Mouse (Mus musculus): ENCODE data around the gene Tmprss3. TPM values are rescaled to one million over a fixed set of nuclear protein-coding genes. Genes with fewer than 3 reads are reported as not detected.
A peak's percentile ranks its signal among the peaks of the same experiment; 100 is the strongest.

Gene Tmprss3
- polyA plus RNA-seq, 1 experiment from 2014 or later = not detected

DNA sequence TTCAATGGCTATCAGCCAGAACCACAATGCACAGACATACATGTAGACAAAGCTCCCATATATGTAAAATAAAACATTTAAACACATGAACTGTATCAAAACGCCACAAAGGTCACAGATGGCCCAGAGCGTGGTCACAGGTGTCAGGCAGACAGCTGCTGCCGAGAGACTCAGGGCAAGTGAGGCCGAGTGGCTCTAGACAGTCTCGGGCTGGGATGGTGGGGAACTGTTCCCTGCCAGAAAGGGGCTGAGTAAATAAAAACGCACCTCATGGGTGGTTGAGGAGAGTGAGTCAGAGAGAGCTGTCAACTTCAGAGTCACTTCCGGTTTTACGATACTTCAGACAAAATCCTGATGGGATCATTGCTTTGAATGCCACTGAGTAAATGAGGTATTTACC is 25.8 kb upstream of the Tmprss3 start:
- H3K4me3 ChIP-seq = no peak overlapping the region
- 75% methylated on average over 8 of the region's 8 CpGs for WGBS
- no peak for ATAC-seq (ENCODE audit: extremely low read depth, insufficient number of reproducible peaks, low FRiP score, low TSS enrichment)

DNA sequence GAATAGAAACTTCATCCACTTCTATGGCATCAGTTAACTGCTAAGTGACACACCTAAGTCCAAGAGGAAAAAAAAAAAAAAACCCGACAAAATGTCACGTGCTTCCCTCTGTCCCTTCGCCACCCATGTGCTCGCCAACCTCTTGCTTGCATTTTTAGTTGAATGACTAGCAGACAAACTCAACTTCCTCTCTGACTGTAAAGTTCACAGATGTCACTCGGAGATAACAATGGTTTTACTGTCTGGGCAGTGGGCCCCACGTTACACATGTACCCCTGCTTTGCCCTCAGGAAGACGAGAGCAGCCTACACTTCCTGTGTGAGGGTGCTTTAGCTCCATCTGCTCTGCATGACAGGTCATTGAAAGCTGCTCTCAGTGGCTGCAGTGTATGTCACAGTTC is 25.1 kb upstream of the Tmprss3 start:
- Histone ChIP-seq H3K9me3 (no peaks in the 10 kb centered on the region), H3K36me3 (no peaks in the 10 kb centered on the region), H3K4me1 (no peaks in the 10 kb centered on the region; the same call in 1 of the 2 replicates), H3K9ac (no peak overlapping the region), H3K4me2 (no peak overlapping the region), H3K27ac (replicated peaks) (no peak overlapping the region), H3K27me3 (replicated peaks) (peaks cover 10% of the 10 kb centered on the region; the same call in 1 of the 2 replicates), H3K4me3 (no peak overlapping the region)
- ATAC-seq (ENCODE audit: extremely low read depth, insufficient number of reproducible peaks, low FRiP score, low TSS enrichment) = no peak
- 53% methylated on average over 7 of the region's 7 CpGs for WGBS

More for the DNA sequence above, 25.8 kb upstream of the Tmprss3 start:
- Histone ChIP-seq H3K9ac (no peak overlapping the region), H3K4me2 (no peak overlapping the region), H3K36me3 (no peaks in the 10 kb centered on the region), H3K27ac (replicated peaks) (no peak overlapping the region), H3K9me3 (no peaks in the 10 kb centered on the region), H3K4me1 (no peaks in the 10 kb centered on the region; the same call in 1 of the 2 replicates), H3K27me3 (replicated peaks) (peaks cover 8% of the 10 kb centered on the region; the same call in 1 of the 2 replicates)

DNA sequence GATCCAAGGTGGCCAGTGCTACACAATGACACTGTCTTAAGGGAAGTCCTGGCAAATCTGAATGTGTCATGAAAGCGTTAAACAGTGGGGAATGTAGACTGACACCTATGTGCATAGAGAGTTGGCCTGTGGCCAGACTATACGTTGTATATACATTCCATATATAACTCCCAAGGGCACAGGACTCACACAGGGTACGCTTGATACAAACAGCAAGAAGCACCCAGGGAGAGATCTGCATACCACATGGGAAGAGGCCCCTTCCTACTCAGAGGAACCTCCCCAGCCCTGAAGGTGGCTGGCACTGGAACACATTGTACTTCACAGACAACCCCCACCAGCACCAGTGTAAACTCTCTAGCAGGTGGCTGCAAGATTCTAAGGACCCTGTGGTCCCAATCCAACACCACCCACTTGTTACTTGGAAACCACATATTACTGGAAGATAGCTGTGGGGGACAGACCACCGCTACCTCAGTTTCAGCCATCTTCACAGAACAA is 24.1 kb upstream of the Tmprss3 start:
- Histone ChIP-seq H3K9me3 (no peaks in the 10 kb centered on the region), H3K36me3 (no peaks in the 10 kb centered on the region), H3K4me1 (no peaks in the 10 kb centered on the region; the same call in 1 of the 2 replicates), H3K4me2 (no peak overlapping the region), H3K27ac (replicated peaks) (no peak overlapping the region), H3K27me3 (replicated peaks) (peaks cover 8% of the 10 kb centered on the region; the same call in 1 of the 2 replicates), H3K4me3 (no peak overlapping the region), H3K9ac (no peak overlapping the region)
- no peak for ATAC-seq (ENCODE audit: extremely low read depth, insufficient number of reproducible peaks, low FRiP score, low TSS enrichment)
- WGBS = 60% methylated on average over 4 of the region's 4 CpGs

DNA sequence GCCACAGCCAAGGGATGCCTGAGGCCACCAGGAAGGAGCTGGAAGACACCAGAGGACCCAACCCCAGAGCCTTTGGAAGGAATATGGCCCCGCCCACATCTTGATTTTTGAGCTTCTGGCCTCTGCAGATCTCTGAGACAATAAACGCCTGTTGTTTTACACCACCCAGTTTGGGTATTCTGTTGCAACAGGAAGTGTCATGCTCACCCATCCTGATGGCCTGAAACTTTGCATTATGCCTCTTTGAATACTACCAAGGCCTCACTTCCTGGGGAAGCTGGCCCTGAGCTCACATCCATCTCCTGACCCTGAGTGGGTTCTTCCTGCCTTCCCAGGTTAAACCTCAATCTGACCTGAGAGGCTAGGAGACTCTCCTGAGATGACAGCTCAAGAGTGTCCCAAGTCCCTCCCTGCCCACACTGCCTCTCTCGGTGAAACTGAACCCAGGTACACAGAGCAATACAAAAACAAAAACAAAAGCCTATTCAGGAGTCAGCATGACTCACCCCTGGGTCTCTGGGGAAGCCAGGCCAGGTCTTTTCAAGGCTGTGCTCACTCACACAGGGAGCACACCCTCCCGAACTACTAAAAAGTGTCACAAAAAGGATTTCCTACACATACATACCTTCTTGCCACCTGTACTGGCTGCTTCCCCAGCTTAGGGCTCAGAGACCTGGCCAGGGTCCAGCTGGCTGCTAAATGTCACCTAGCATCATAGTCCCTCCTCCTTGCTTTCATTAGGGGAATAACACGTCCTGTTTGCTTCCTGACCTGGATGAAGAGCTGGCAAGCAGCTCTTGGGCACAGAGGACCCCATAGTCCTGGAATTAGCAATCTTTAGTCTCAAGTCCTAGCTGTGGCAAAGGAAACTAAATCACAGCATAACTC is 17.5 kb upstream of the Tmprss3 start:
- no peak overlapping the region for H3K4me3 ChIP-seq
- no peak for ATAC-seq (ENCODE audit: extremely low read depth, insufficient number of reproducible peaks, low FRiP score, low TSS enrichment)
- WGBS = 37% methylated on average over 5 of the region's 5 CpGs
- H3K27ac ChIP-seq (replicated peaks) = no peak overlapping the region
- no peaks in the 10 kb centered on the region for H3K36me3 ChIP-seq
- no peak overlapping the region for H3K9ac ChIP-seq
- no peaks in the 10 kb centered on the region for H3K9me3 ChIP-seq
- no peak overlapping the region for H3K4me2 ChIP-seq
- H3K27me3 ChIP-seq (replicated peaks) = 0 out of 2 replicates have a peak, but pooled peaks cover 3% of the 10 kb centered on the region
- H3K4me1 ChIP-seq = no peaks in the 10 kb centered on the region

DNA sequence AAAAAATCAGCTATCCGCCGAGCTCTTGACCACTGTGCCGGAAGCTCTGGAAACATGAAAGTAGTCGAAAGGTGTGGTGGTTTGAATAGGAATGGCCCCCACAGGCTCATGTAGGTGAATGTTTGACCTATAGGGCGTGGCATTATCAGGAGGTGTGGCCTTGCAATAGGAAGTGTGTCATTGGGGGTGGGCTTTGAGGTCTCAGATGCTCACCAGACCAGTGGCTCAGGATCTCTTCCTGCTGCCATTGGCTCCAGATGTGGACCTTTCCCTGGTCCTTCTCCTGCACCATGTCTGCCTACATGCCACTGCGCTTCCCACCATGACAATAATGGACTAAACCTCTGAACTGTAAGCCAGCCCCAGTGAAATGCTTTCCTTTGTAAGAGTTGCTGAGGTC is 13.1 kb upstream of the Tmprss3 start:
- WGBS = 85% methylated on average over 6 of the region's 6 CpGs
- Histone ChIP-seq H3K36me3 (no peaks in the 10 kb centered on the region), H3K4me1 (peaks cover 7% of the 10 kb centered on the region; the same call in 1 of the 2 replicates), H3K27ac (replicated peaks) (no peak overlapping the region), H3K9ac (no peak overlapping the region), H3K27me3 (replicated peaks) (no peaks in the 10 kb centered on the region), H3K4me3 (no peak overlapping the region), H3K9me3 (no peaks in the 10 kb centered on the region), H3K4me2 (no peak overlapping the region)
- no peak for ATAC-seq (ENCODE audit: extremely low read depth, insufficient number of reproducible peaks, low FRiP score, low TSS enrichment)

DNA sequence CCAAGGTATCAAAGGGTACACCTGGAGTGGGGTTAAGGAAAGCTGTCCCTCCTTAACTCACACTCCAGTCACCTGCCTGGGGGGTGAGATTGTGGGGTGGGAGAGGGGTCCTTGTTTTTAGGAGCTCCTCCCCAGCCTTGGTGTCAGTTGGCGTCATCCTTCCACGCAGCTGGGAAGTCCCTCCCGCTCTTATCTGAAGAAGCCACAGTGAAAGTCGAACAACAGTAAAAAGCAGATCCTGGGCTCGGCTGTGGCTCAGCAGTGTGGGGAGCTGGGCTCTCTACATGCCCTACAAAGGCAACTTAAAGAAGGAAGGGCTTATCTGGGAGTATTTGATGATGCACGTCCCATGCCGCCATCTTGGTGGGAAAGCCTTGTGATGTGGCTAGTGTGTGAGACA is 11.5 kb upstream of the Tmprss3 start:
- Histone ChIP-seq H3K4me2 (no peak overlapping the region), H3K4me1 (peaks cover 7% of the 10 kb centered on the region; the same call in 1 of the 2 replicates), H3K9ac (no peak overlapping the region), H3K4me3 (no peak overlapping the region), H3K27me3 (replicated peaks) (no peaks in the 10 kb centered on the region), H3K9me3 (no peaks in the 10 kb centered on the region), H3K36me3 (no peaks in the 10 kb centered on the region), H3K27ac (replicated peaks) (no peak overlapping the region)
- 56% methylated on average over 7 of the region's 7 CpGs for WGBS
- no peak for ATAC-seq (ENCODE audit: extremely low read depth, insufficient number of reproducible peaks, low FRiP score, low TSS enrichment)

DNA sequence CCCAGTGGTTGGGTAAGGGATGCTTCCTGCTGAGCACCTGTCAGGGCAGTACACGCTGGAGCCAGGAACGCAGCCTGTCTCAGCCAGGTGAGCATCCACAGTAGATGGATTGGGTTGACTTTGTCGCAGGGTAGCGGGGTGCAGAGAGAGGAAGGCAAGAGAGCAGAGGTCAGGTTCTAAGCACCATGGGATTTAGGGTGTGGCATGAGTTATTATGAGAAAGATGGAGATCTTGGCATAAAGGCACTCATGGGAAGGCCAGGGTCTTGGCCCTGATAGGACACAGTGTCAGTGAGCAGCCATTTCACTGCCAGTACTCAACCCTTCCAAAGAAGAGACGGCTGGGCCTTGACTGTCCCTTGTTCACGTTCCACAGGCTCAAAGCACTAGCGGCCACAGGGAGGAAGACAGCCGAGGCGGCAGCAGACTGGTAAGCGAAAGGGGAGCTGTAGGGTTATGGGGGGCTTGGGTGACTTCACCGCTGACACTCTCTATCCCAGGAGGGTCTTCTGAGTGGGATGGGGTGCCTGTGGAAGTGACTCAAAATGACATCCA is 10.7 kb upstream of the Tmprss3 start:
- Histone ChIP-seq H3K9me3 (no peaks in the 10 kb centered on the region), H3K36me3 (no peaks in the 10 kb centered on the region), H3K4me2 (no peak overlapping the region), H3K27ac (replicated peaks) (no peak overlapping the region), H3K4me1 (peaks cover 7% of the 10 kb centered on the region; the same call in 1 of the 2 replicates), H3K9ac (no peak overlapping the region), H3K27me3 (replicated peaks) (no peaks in the 10 kb centered on the region), H3K4me3 (no peak overlapping the region)
- ATAC-seq (ENCODE audit: extremely low read depth, insufficient number of reproducible peaks, low FRiP score, low TSS enrichment) = no peak
- 85% methylated on average over 11 of the region's 11 CpGs for WGBS

DNA sequence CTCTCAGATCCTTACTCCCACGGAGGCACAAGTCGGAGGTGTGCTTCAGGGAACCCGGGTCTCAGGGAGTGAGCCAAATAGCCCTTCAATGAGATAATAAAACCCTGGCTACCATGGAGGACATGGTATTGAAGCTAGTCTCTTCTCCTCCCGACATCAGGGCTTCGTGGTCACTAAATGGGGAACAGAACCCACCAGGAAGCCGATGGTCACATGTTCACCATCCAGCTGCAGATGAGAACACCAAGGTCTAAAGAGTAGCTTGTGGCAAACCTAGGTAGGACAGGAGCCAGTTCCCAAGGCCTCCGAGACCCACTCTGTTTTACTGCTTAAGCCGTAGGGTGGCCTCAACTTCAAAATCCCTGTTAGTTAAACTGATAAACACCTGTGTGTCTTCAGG is 9.9 kb upstream of the Tmprss3 start:
- no peaks in the 10 kb centered on the region for H3K36me3 ChIP-seq
- no peaks in the 10 kb centered on the region for H3K27me3 ChIP-seq (replicated peaks)
- peaks cover 7% of the 10 kb centered on the region; the same call in 1 of the 2 replicates for H3K4me1 ChIP-seq
- no peak overlapping the region for H3K9ac ChIP-seq
- no peak overlapping the region for H3K4me3 ChIP-seq
- no peak overlapping the region for H3K27ac ChIP-seq (replicated peaks)
- ATAC-seq (ENCODE audit: extremely low read depth, insufficient number of reproducible peaks, low FRiP score, low TSS enrichment) = no peak
- no peak overlapping the region for H3K4me2 ChIP-seq
- H3K9me3 ChIP-seq = no peaks in the 10 kb centered on the region
- WGBS = 71% methylated on average over 8 of the region's 8 CpGs

DNA sequence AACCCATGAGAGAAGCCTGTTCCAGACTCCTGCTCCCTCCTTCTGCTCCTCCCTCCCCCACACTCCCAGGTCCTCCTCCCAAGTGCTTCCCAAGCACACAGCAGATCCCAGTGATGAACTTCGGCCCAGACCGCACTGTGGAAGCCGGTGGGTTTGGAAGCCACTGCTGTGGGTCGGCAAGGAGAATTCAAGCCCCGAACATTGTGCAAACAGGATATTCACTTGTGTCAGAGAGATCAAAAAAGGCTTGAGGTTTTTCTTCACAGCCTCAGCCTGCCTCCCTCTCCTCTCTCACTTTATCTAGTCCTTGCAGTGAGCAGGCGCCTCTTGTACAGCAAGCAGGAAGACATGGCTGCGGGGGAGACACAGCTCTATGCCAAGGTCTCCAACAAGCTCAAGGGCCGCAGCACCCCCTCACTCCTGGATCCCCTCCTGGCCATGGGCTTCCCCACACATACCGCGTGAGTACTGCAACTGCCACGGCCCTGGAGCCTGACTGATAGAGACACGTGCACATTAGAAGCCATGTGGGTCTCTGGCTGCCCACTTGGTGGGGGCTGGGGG is 9.1 kb upstream of the Tmprss3 start, which contains the start of gene Ubash3a:
Gene Ubash3a, plus strand, starts transcription at position 103 of the 564 bp plus-strand sequence.
- Histone ChIP-seq H3K36me3 (no peaks in the 10 kb centered on the region), H3K9me3 (no peaks in the 10 kb centered on the region), H3K4me3 (no peak within 1 kb of the TSS), H3K27ac (replicated peaks) (no peak within 1 kb of the TSS), H3K27me3 (replicated peaks) (no peaks in the 10 kb centered on the region), H3K4me1 (peaks cover 7% of the 10 kb centered on the region; the same call in 1 of the 2 replicates), H3K4me2 (peak within 1 kb of the TSS; percentile 35; the same call in 1 of the 2 replicates), H3K9ac (no peak within 1 kb of the TSS)
- ATAC-seq (ENCODE audit: extremely low read depth, insufficient number of reproducible peaks, low FRiP score, low TSS enrichment) = no peak; the same call in 1 of the 2 replicates
- 32% methylated on average over 12 of the region's 12 CpGs for WGBS

DNA sequence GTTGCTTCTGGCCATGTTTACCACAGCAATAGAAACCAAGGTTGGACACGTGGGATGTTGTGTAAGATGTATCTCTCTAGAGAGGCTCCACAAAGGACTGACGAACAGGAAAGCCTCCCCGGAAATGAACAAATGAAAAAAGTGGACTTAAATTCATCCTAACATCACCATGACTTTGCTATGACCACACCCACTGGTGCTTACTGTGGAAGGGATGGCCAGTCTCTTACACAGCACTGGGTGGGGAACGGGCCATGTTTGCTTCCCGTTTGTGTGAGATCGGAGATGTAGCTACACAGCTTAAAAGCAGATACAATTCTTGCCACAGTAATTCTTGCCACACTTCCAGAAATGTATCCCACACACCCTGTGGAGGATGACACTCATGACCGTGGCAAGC is 2.5 kb downstream of the Tmprss3 start:
- H3K27me3 ChIP-seq (replicated peaks) = no peaks in the 10 kb centered on the region
- H3K27ac ChIP-seq (replicated peaks) = no peak overlapping the region
- no peaks in the 10 kb centered on the region for H3K36me3 ChIP-seq
- H3K4me2 ChIP-seq = no peak overlapping the region
- H3K4me1 ChIP-seq = no peaks in the 10 kb centered on the region
- no peak overlapping the region for H3K9ac ChIP-seq
- H3K4me3 ChIP-seq = no peak overlapping the region
- no peaks in the 10 kb centered on the region for H3K9me3 ChIP-seq
- WGBS = 82% methylated on average over 7 of the region's 7 CpGs
- ATAC-seq (ENCODE audit: extremely low read depth, insufficient number of reproducible peaks, low FRiP score, low TSS enrichment) = no peak

DNA sequence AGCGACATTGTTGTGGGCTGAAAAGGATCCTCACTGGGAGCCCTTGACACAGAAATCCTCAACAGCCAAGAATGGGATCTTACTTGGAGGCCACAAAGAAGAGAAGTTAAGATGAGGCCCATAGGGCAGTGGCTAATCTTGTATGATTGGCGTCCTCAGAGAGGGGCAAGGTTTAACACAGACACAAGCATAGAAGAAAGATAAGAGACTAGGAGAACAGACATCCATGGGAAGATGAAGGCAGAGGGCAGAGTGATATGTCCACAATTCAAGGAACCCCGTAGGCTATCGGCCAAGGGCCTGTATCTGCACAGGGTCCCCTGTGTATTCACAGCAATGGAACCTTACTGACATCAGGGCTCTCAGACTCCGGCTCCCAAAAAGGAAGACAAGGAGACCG is 3.6 kb downstream of the Tmprss3 start:
- H3K4me1 ChIP-seq = no peaks in the 10 kb centered on the region
- no peaks in the 10 kb centered on the region for H3K9me3 ChIP-seq
- H3K9ac ChIP-seq = no peak overlapping the region
- H3K36me3 ChIP-seq = no peaks in the 10 kb centered on the region
- no peak overlapping the region for H3K4me2 ChIP-seq
- 66% methylated on average over 6 of the region's 6 CpGs for WGBS
- no peak for ATAC-seq (ENCODE audit: extremely low read depth, insufficient number of reproducible peaks, low FRiP score, low TSS enrichment)
- H3K27ac ChIP-seq (replicated peaks) = no peak overlapping the region
- no peaks in the 10 kb centered on the region for H3K27me3 ChIP-seq (replicated peaks)
- no peak overlapping the region for H3K4me3 ChIP-seq

Measured in heart, embryonic 13.5 days (tissue).